Mouse (Mus musculus) intestine, postnatal 0 days (tissue): ENCODE measurements around the gene Rrp1. TPM values are rescaled to one million over a fixed set of nuclear protein-coding genes. Genes with fewer than 3 reads are reported as not detected.

Source experiments
- ATAC-seq: fragments of 200-750 bp; cut with Nextera tagmentation; 2 replicates; pipeline ENCODE4 v1.8.0; 2017; ENCODE audit warnings: mild to moderate bottlenecking, moderate TSS enrichment, moderate library complexity
- H3K27ac ChIP-seq: fragments of 300-500 bp; sonication (generic); 2 replicates; pipeline ENCODE4 v1.5.1; 2014; ENCODE audit warnings: mild to moderate bottlenecking, low read depth, low read length, moderate library complexity
- H3K27me3 ChIP-seq: fragments of 300-500 bp; sonication (generic); replicated peaks from 2 replicates; pipeline ENCODE4 v1.6.1; 2014; ENCODE audit warnings: low read length, mixed read lengths; ENCODE audit not compliant: control insufficient read depth, insufficient read depth
- H3K36me3 ChIP-seq: fragments of 300-500 bp; sonication (generic); 2 replicates; pipeline ENCODE4 v1.6.1; 2014; ENCODE audit warnings: mild to moderate bottlenecking, moderate library complexity; ENCODE audit not compliant: control insufficient read depth, insufficient read depth
- H3K4me1 ChIP-seq: fragments of 300-500 bp; sonication (generic); replicated peaks from 2 replicates; pipeline ENCODE4 v1.6.1; 2014; ENCODE audit warnings: antibody characterized with exemption, low read length, mixed read lengths; ENCODE audit not compliant: control insufficient read depth, insufficient read depth
- H3K4me2 ChIP-seq: fragments of 300-500 bp; sonication (generic); replicated peaks from 2 replicates; pipeline ENCODE4 v1.6.1; 2014; ENCODE audit warnings: low read depth, mild to moderate bottlenecking, moderate library complexity
- H3K4me3 ChIP-seq: fragments of 300-500 bp; sonication (generic); 2 replicates; pipeline ENCODE4 v1.5.1; 2014; ENCODE audit warnings: low read depth, low read length
- H3K9ac ChIP-seq: fragments of 300-500 bp; sonication (generic); 2 replicates; pipeline ENCODE4 v1.6.1; 2014; ENCODE audit warnings: mild to moderate bottlenecking, low read depth, low read length
- H3K9me3 ChIP-seq: fragments of 300-500 bp; sonication (generic); 2 replicates; pipeline ENCODE4 v1.6.1; 2016; ENCODE audit warnings: mixed run types; ENCODE audit not compliant: control insufficient read depth
- CTCF ChIP-seq: sonication (generic); IDR thresholded peaks from 2 replicates; pipeline ENCODE4 v1.5.1; 2016; ENCODE audit warnings: low read depth, mild to moderate bottlenecking, control low read depth, antibody characterized with exemption, moderate library complexity
- WGBS: fragments of 180-500 bp; shearing (Covaris S2); extraction: QIAGEN DNeasy Blood & Tissue Kit; methylation state at CpG from one replicate; pipeline ENCODE4 v1.1.7; 2014; 5-methylcytosine and 5-hydroxymethylcytosine counted together
- polyA plus RNA-seq: library from polyadenylated mRNA; unstranded; fragments of >200 nt; fragmentation: Nextera tagmentation; extraction: Ambion mirVana; gene quantifications from 2 replicates; pipeline ENCODE4 v1.2.1, GENCODE M21; 2015

Gene Rrp1
- polyA plus RNA-seq, 1 experiment from 2014 or later = 141 TPM

DNA sequence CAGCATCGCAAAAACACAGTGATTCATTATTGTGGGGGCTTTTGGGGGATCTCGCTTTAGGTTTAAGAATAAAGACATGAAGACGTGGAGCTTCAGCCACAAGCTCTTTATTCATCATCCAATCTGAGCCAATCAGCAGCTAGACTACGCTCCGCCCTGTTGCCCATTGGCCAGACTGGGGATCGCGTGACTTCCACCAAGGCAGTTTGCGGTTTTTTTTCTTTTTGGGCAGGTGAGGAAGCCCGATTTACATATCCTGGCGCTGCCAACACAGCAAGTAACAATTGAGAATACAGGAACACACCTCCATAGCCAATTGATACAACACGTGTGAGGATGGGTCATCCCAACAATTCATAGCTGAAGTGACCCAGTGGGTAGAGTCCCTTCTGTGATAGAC lies 15.2 kb upstream of the Rrp1 start:
- 92% methylated on average over 11 of the region's 11 CpGs for WGBS
- ATAC-seq = no peak
- peaks cover 21% of the 10 kb centered on the region; the same call in 1 of the 2 replicates for H3K36me3 ChIP-seq
- H3K4me2 ChIP-seq = no peak overlapping the region
- no peaks in the 10 kb centered on the region for H3K4me1 ChIP-seq
- H3K9ac ChIP-seq = no peak overlapping the region
- H3K4me3 ChIP-seq = no peak overlapping the region
- H3K27ac ChIP-seq = no peak overlapping the region
- TF ChIP-seq CTCF = no peak
- no peaks in the 10 kb centered on the region for H3K9me3 ChIP-seq
- H3K27me3 ChIP-seq = no peaks in the 10 kb centered on the region

DNA sequence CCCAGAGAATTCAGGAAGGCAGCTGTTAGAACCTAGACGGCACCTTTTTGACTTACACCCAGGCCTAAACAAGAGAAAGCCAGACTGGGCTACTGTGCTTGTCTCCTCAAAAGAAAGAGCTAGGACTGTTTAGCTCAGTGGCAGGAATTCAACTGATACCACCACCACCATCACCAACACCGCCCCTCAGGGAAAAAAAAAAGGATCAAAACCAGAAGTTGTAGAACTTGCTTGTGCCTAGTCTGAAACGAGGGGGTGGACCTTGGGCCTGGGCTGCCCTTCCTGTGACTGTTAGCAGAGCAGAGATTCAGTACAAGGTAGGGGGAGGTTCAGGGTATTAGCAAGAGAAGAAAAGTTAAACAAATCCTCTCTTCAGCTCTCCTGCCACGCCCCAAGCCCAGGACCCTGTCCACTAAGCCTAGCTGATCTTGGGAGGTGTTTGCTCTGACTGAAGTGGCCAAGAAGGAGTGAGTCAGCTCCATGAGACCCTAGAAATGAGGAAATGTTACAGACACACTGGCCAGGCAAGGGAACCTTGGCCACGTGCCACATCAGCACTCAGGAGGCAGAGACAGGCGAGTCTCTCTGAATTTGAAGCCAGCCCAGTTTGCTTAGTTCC lies 13.4 kb upstream of the Rrp1 start:
- H3K36me3 ChIP-seq = peaks cover 21% of the 10 kb centered on the region; the same call in 1 of the 2 replicates
- peak; percentile 7; the same call in 1 of the 2 replicates for ATAC-seq
- no peaks in the 10 kb centered on the region for H3K27me3 ChIP-seq
- TF ChIP-seq CTCF = no peak
- H3K27ac ChIP-seq = peak overlapping the region; percentile 90
- WGBS = 21% methylated on average over 6 of the region's 6 CpGs
- H3K4me2 ChIP-seq = peak overlapping the region; percentile 91
- H3K4me3 ChIP-seq = peak overlapping the region; percentile 88
- H3K4me1 ChIP-seq = no peaks in the 10 kb centered on the region
- no peaks in the 10 kb centered on the region for H3K9me3 ChIP-seq
- peak overlapping the region; percentile 85 for H3K9ac ChIP-seq

DNA sequence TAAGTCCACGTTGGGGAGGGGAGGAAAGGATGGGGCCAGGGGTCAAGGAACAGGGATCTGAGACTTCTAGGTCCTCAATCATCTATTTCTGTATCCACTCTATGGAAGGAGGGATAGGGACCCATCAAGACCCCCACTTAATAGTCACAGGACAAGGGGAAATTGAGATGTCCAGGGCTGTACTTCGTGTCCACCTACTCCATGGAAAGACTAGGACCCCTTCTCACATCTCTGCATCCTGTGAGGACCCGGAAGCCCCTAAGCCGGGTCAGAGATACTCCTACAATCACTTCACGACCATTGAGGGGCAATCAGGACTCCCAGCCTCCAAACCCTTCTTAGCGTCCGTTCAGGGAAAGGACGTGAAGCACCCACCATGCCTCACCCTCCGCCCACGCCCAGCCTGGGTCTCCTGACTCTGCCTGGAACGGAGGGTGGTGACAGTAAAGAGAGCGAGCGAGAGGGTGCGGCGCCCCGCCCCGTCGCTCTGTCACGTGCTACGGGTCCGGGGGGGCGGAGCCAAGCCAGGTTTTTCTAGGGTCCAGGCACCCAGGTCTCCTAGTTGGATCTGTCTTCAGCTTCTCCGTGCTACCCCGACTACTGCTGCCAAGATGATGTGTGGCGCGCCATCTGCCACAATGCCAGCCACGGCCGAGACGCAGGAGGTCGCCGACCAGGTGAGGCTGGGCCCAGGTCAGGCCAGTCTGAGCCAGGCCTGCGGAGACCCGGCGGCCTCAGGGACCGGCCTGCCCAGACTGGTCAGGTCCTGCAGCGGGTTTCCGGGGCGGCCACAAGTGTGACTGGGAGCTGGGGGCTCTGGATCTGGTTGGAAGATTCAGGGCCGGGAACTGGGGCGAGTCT lies 12.6 kb upstream of the Rrp1 start, which contains the start of gene Cstb:
TSS of gene Cstb (plus strand) at position 489 of the 861 bp plus-strand sequence.
- H3K4me2 ChIP-seq = peak within 1 kb of the TSS; percentile 91
- peak within 1 kb of the TSS; percentile 90 for H3K27ac ChIP-seq
- H3K27me3 ChIP-seq = no peaks in the 10 kb centered on the region
- peak; percentile 86 for ATAC-seq
- H3K36me3 ChIP-seq = peaks cover 21% of the 10 kb centered on the region; the same call in 1 of the 2 replicates
- H3K4me3 ChIP-seq = peak within 1 kb of the TSS; percentile 88
- no peaks in the 10 kb centered on the region for H3K9me3 ChIP-seq
- H3K9ac ChIP-seq = peak within 1 kb of the TSS; percentile 85
- TF ChIP-seq CTCF = no peak; the same call in 1 of the 2 replicates
- under 1% methylated on average over 40 of the region's 40 CpGs for WGBS
- no peaks in the 10 kb centered on the region for H3K4me1 ChIP-seq

DNA sequence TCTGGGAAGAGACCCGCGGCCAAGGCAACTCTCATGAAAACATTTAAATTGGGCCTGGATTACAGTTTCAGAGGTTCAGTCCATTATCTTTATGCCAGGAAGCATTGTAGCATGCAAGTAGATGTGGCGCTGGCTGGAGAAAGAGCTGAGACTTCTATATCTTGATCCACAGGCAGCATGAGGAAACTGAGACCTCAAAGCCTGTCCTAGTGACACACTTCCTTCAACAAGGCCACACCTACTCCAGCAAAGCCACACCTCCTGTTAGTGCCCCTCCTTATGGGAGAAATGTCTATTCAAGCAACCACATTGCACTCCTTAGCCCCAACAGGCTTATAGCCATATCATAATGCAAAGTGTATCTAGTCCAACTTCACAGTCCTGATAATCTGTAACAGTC lies 9.8 kb upstream of the Rrp1 start:
- no peak overlapping the region for H3K27ac ChIP-seq
- ATAC-seq = no peak
- no peak for TF ChIP-seq CTCF
- H3K36me3 ChIP-seq = peaks cover 8% of the 10 kb centered on the region; the same call in 1 of the 2 replicates
- no peaks in the 10 kb centered on the region for H3K9me3 ChIP-seq
- H3K27me3 ChIP-seq = no peaks in the 10 kb centered on the region
- H3K4me1 ChIP-seq = no peaks in the 10 kb centered on the region
- WGBS = 97% methylated on average over 3 of the region's 3 CpGs
- no peak overlapping the region for H3K9ac ChIP-seq
- H3K4me3 ChIP-seq = no peak overlapping the region
- H3K4me2 ChIP-seq = no peak overlapping the region

DNA sequence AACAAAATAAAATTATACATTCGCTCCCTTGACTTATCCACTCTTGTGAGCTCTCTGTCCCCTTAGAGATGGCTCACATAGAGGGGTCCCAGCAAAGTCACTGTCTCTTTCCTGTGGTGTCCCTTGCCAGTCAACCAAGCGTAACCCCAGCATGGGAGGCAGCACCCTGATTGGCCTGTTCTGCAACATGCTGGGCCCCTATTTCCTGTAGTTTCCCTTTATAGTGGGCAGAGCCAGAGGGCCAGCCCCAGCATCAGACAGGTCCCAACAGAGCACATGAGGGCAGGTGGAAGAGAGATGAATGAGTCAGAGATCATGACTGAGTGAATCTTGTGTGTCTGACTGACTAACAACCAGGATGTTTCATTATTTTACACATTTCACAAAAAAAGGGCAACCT lies 8.1 kb upstream of the Rrp1 start:
- no peak overlapping the region for H3K4me3 ChIP-seq
- TF ChIP-seq CTCF = no peak
- H3K27ac ChIP-seq = no peak overlapping the region
- H3K27me3 ChIP-seq = no peaks in the 10 kb centered on the region
- H3K9ac ChIP-seq = no peak overlapping the region
- no peak overlapping the region for H3K4me2 ChIP-seq
- no peaks in the 10 kb centered on the region for H3K36me3 ChIP-seq
- H3K4me1 ChIP-seq = no peaks in the 10 kb centered on the region
- 78% methylated on average over 2 of the region's 2 CpGs for WGBS
- H3K9me3 ChIP-seq = no peaks in the 10 kb centered on the region
- no peak for ATAC-seq

DNA sequence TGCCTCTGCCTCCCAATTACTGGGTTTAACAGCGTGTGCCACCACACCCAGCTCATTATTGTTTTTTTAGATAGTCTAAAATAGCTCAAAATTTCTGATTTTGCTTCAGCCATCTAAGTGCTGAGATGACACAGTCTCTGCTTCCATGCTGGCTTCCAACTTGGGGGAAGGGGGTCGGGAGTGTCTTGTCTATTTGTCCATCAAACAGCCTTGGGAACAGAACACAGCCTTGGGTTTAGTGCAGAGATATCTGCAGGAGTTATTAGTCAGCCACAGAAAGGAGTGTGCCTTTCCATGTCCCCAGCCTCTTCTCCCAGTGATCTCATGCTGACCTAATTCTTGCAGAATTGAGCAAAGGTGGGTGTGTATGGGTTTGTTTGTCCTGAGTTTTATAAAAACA lies 5.9 kb upstream of the Rrp1 start:
- Histone ChIP-seq H3K27me3 (no peaks in the 10 kb centered on the region), H3K4me3 (no peak overlapping the region), H3K9ac (no peak overlapping the region), H3K27ac (no peak overlapping the region), H3K9me3 (no peaks in the 10 kb centered on the region), H3K4me1 (no peaks in the 10 kb centered on the region), H3K4me2 (no peak overlapping the region), H3K36me3 (no peaks in the 10 kb centered on the region)
- 76% methylated on average over 2 of the region's 2 CpGs for WGBS
- no peak for TF ChIP-seq CTCF
- ATAC-seq = no peak
